Mouse (Mus musculus): ENCODE measurements around the gene Lrrc8d. TPM values are rescaled to one million over a fixed set of nuclear protein-coding genes. Genes with fewer than 3 reads are reported as not detected.

Gene Lrrc8d
- polyA plus RNA-seq, 1 experiment, result 30.2 TPM

- H3K4me3 ChIP-seq (ENCODE audit: insufficient read depth, low read length), result peak overlapping the region; percentile 57
- H3K4me1 ChIP-seq (ENCODE audit: control insufficient read depth, insufficient read depth, low read length), result peaks cover 9% of the 10 kb centered on the region; the same call in 1 of the 2 replicates
- TF ChIP-seq CTCF (IDR thresholded peaks at IDR 0.05; ENCODE audit: borderline replicate concordance, insufficient read depth, low read length) (0 out of 2 replicates have a peak, but pooled peaks have one; percentile 39), POLR2A (IDR thresholded peaks at IDR 0.05; ENCODE audit: low read depth, low read length) (peak; percentile 55; the same call in 1 of the 2 replicates)
- peak overlapping the region; percentile 43 for H3K27ac ChIP-seq (ENCODE audit: insufficient read depth, low read length)
These were observed 32.1 kb downstream of the Lrrc8d start for GRCm38 (mm10) chr5:105731627-105732432.

- Histone ChIP-seq H3K4me3 (ENCODE audit: insufficient read depth, low read length) (peak overlapping the region; percentile 57), H3K27ac (ENCODE audit: insufficient read depth, low read length) (peak overlapping the region; percentile 43), H3K4me1 (ENCODE audit: control insufficient read depth, insufficient read depth, low read length) (peaks cover 9% of the 10 kb centered on the region; the same call in 1 of the 2 replicates)
- TF ChIP-seq POLR2A (IDR thresholded peaks at IDR 0.05; ENCODE audit: low read depth, low read length), result no peak
- no peak for TF ChIP-seq CTCF (IDR thresholded peaks at IDR 0.05; ENCODE audit: borderline replicate concordance, insufficient read depth, low read length)
These were observed 32.7 kb downstream of the Lrrc8d start for GRCm38 (mm10) chr5:105732433-105732891.

- Histone ChIP-seq H3K4me3 (ENCODE audit: insufficient read depth, low read length) (peak overlapping the region; percentile 57), H3K27ac (ENCODE audit: insufficient read depth, low read length) (no peak overlapping the region), H3K4me1 (ENCODE audit: control insufficient read depth, insufficient read depth, low read length) (peaks cover 9% of the 10 kb centered on the region; the same call in 1 of the 2 replicates)
- TF ChIP-seq POLR2A (IDR thresholded peaks at IDR 0.05; ENCODE audit: low read depth, low read length) (no peak), CTCF (IDR thresholded peaks at IDR 0.05; ENCODE audit: borderline replicate concordance, insufficient read depth, low read length) (no peak)
These were observed 33.5 kb downstream of the Lrrc8d start for GRCm38 (mm10) chr5:105733226-105733625.

GRCm38 (mm10) chr5:105736365-105736764 is 36.6 kb downstream of the Lrrc8d start:
- no peak overlapping the region for H3K27ac ChIP-seq (ENCODE audit: insufficient read depth, low read length)

GRCm38 (mm10) chr5:105737145-105737544 is 37.4 kb downstream of the Lrrc8d start:
- no peak for TF ChIP-seq CTCF (IDR thresholded peaks at IDR 0.05; ENCODE audit: borderline replicate concordance, insufficient read depth, low read length)
- no peak for TF ChIP-seq POLR2A (IDR thresholded peaks at IDR 0.05; ENCODE audit: low read depth, low read length)
- Histone ChIP-seq H3K27ac (ENCODE audit: insufficient read depth, low read length) (no peak overlapping the region), H3K4me3 (ENCODE audit: insufficient read depth, low read length) (no peak overlapping the region), H3K4me1 (ENCODE audit: control insufficient read depth, insufficient read depth, low read length) (peaks cover 9% of the 10 kb centered on the region; the same call in 1 of the 2 replicates)

More at GRCm38 (mm10) chr5:105736365-105736764, 36.6 kb downstream of the Lrrc8d start:
- Histone ChIP-seq H3K4me3 (ENCODE audit: insufficient read depth, low read length) (no peak overlapping the region), H3K4me1 (ENCODE audit: control insufficient read depth, insufficient read depth, low read length) (peaks cover 9% of the 10 kb centered on the region; the same call in 1 of the 2 replicates)
- TF ChIP-seq CTCF (IDR thresholded peaks at IDR 0.05; ENCODE audit: borderline replicate concordance, insufficient read depth, low read length) (no peak), POLR2A (IDR thresholded peaks at IDR 0.05; ENCODE audit: low read depth, low read length) (no peak)

- H3K4me1 ChIP-seq (ENCODE audit: control insufficient read depth, insufficient read depth, low read length), result peaks cover 4% of the 10 kb centered on the region; the same call in 1 of the 2 replicates
- no peak for TF ChIP-seq POLR2A (IDR thresholded peaks at IDR 0.05; ENCODE audit: low read depth, low read length)
- TF ChIP-seq CTCF (IDR thresholded peaks at IDR 0.05; ENCODE audit: borderline replicate concordance, insufficient read depth, low read length), result no peak
- H3K4me3 ChIP-seq (ENCODE audit: insufficient read depth, low read length), result no peak overlapping the region
- H3K27ac ChIP-seq (ENCODE audit: insufficient read depth, low read length), result no peak overlapping the region
These were observed 40.7 kb downstream of the Lrrc8d start for GRCm38 (mm10) chr5:105740437-105740836.

GRCm38 (mm10) chr5:105742641-105743040 is 42.9 kb downstream of the Lrrc8d start:
- Histone ChIP-seq H3K4me3 (ENCODE audit: insufficient read depth, low read length) (no peak overlapping the region), H3K4me1 (ENCODE audit: control insufficient read depth, insufficient read depth, low read length) (no peaks in the 10 kb centered on the region), H3K27ac (ENCODE audit: insufficient read depth, low read length) (no peak overlapping the region)
- TF ChIP-seq CTCF (IDR thresholded peaks at IDR 0.05; ENCODE audit: borderline replicate concordance, insufficient read depth, low read length) (no peak), POLR2A (IDR thresholded peaks at IDR 0.05; ENCODE audit: low read depth, low read length) (no peak)

- no peak overlapping the region for H3K4me3 ChIP-seq (ENCODE audit: insufficient read depth, low read length)
- H3K27ac ChIP-seq (ENCODE audit: insufficient read depth, low read length), result no peak overlapping the region
- H3K4me1 ChIP-seq (ENCODE audit: control insufficient read depth, insufficient read depth, low read length), result no peaks in the 10 kb centered on the region
- TF ChIP-seq POLR2A (IDR thresholded peaks at IDR 0.05; ENCODE audit: low read depth, low read length), result no peak
- no peak for TF ChIP-seq CTCF (IDR thresholded peaks at IDR 0.05; ENCODE audit: borderline replicate concordance, insufficient read depth, low read length)
These were observed 45.6 kb downstream of the Lrrc8d start for GRCm38 (mm10) chr5:105745324-105745723.

- TF ChIP-seq CTCF (IDR thresholded peaks at IDR 0.05; ENCODE audit: borderline replicate concordance, insufficient read depth, low read length) (no peak), POLR2A (IDR thresholded peaks at IDR 0.05; ENCODE audit: low read depth, low read length) (no peak)
These were observed 46.2 kb downstream of the Lrrc8d start for GRCm38 (mm10) chr5:105745927-105746454.

GRCm38 (mm10) chr5:105754803-105755202 is 55.0 kb downstream of the Lrrc8d start:
- H3K4me1 ChIP-seq (ENCODE audit: control insufficient read depth, insufficient read depth, low read length), result no peaks in the 10 kb centered on the region; the same call in 1 of the 2 replicates
- H3K4me3 ChIP-seq (ENCODE audit: insufficient read depth, low read length), result no peak overlapping the region
- TF ChIP-seq CTCF (IDR thresholded peaks at IDR 0.05; ENCODE audit: borderline replicate concordance, insufficient read depth, low read length), result no peak
- TF ChIP-seq POLR2A (IDR thresholded peaks at IDR 0.05; ENCODE audit: low read depth, low read length), result no peak
- no peak overlapping the region for H3K27ac ChIP-seq (ENCODE audit: insufficient read depth, low read length)

More at GRCm38 (mm10) chr5:105745927-105746454, 46.2 kb downstream of the Lrrc8d start:
- Histone ChIP-seq H3K4me3 (ENCODE audit: insufficient read depth, low read length) (no peak overlapping the region), H3K27ac (ENCODE audit: insufficient read depth, low read length) (no peak overlapping the region), H3K4me1 (ENCODE audit: control insufficient read depth, insufficient read depth, low read length) (no peaks in the 10 kb centered on the region)

Measured in embryonic fibroblast, embryonic 13.5 days (primary cell).